Mouse (Mus musculus) heart, postnatal 0 days (tissue): ENCODE results near the gene Sfta2. TPM values are rescaled to one million over a fixed set of nuclear protein-coding genes. Genes with fewer than 3 reads are reported as not detected.

Experiments
- ATAC-seq: fragments of 200-750 bp; cut with Nextera tagmentation; 2 replicates; pipeline ENCODE4 v1.8.0; 2017; ENCODE audit warnings: low read depth, moderate number of reproducible peaks, moderate library complexity; ENCODE audit not compliant: insufficient read depth
- DNase-seq: peaks from one replicate; pipeline ENCODE4 v3.0.0-alpha.2; 2016; ENCODE audit warnings: low spot score
- H3K27ac ChIP-seq: fragments of 300-500 bp; sonication (generic); 2 replicates; pipeline ENCODE4 v1.5.1; 2014; ENCODE audit warnings: low read depth, mild to moderate bottlenecking
- H3K27me3 ChIP-seq: fragments of 300-500 bp; sonication (generic); 2 replicates; pipeline ENCODE4 v1.6.1; 2014; ENCODE audit warnings: low read length, mixed read lengths; ENCODE audit not compliant: control insufficient read depth, insufficient read depth
- H3K36me3 ChIP-seq: fragments of 300-500 bp; sonication (generic); replicated peaks from 2 replicates; pipeline ENCODE4 v1.6.1; 2014; ENCODE audit warnings: low read length, mixed read lengths; ENCODE audit not compliant: control insufficient read depth, insufficient read depth
- H3K4me1 ChIP-seq: fragments of 300-500 bp; sonication (generic); 2 replicates; pipeline ENCODE4 v1.6.1; 2014; ENCODE audit warnings: antibody characterized with exemption; ENCODE audit not compliant: control insufficient read depth, insufficient read depth
- H3K4me2 ChIP-seq: fragments of 300-500 bp; sonication (generic); 2 replicates; pipeline ENCODE4 v1.6.1; 2014; ENCODE audit warnings: low read depth, mild to moderate bottlenecking, low read length, moderate library complexity
- H3K4me3 ChIP-seq: fragments of 300-500 bp; sonication (generic); 2 replicates; pipeline ENCODE4 v1.5.1; 2014; ENCODE audit warnings: low read depth, low read length
- H3K9ac ChIP-seq: fragments of 300-500 bp; sonication (generic); replicated peaks from 2 replicates; pipeline ENCODE4 v1.6.1; 2014; ENCODE audit warnings: low read depth, low read length, mixed read lengths
- H3K9me3 ChIP-seq: fragments of 300-500 bp; sonication (generic); replicated peaks from 2 replicates; pipeline ENCODE4 v1.6.1; 2016; ENCODE audit warnings: low read length; ENCODE audit not compliant: control insufficient read depth
- CTCF ChIP-seq: IDR thresholded peaks from 2 replicates; pipeline ENCODE4 v1.5.1; 2016; ENCODE audit warnings: antibody characterized with exemption, control low read depth, low read depth
- EP300 ChIP-seq: IDR thresholded peaks from 2 replicates; pipeline ENCODE4 v1.6.1; 2016; ENCODE audit warnings: antibody characterized with exemption, low read depth
- WGBS: fragments of 180-500 bp; shearing (Covaris S2); extraction: QIAGEN DNeasy Blood & Tissue Kit; methylation state at CpG from one replicate; pipeline ENCODE4 v1.1.7; 2014; 5-methylcytosine and 5-hydroxymethylcytosine counted together
- polyA plus RNA-seq: library from polyadenylated mRNA; unstranded; fragments of >200 nt; fragmentation: Nextera tagmentation; extraction: Ambion mirVana; gene quantifications from 2 replicates; pipeline ENCODE4 v1.2.1, GENCODE M21; 2015
- total RNA-seq: library from RNA; depleted of rRNA; stranded (reverse); fragments of >200 nt; gene quantifications from 2 replicates; pipeline ENCODE4 v1.2.3, GENCODE M21; 2014; ENCODE audit warnings: low replicate concordance

Gene Sfta2
- total and polyA plus RNA-seq, 2 experiments from 2014 or later = not detected

DNA sequence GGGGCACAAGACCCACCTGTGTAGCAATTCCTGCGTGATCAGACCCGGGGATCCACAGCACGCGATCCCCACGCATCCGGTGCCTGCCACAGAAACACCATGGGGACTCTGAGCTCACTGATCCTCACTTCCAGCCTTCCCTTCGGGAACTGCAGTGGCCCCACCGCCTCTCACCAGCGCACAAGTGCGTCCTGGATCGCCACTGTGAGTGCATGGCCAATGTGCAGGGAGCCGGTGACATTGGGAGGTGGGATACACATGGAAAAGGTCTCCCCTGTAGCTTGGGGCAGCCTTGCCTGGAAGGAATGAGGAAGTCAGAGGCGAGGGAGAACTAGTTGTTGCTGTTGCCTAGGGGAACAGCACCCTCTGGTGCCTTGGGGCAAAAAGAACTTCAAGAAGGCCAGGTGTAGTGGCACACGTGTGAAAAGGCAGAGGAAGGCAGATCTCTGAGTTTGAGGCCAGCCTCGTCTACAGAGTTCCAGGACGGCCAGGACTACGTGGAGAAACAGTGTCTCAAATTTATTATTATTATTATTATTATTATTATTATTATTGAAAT lies 64.7 kb downstream of the Sfta2 start:
- no peak overlapping the region for H3K27ac ChIP-seq
- DNase-seq (peak; percentile 16), ATAC-seq (no peak)
- H3K9ac ChIP-seq = no peak overlapping the region
- 82% methylated on average over 17 of the region's 17 CpGs for WGBS
- H3K36me3 ChIP-seq = peaks cover 39% of the 10 kb centered on the region
- TF ChIP-seq EP300 = no peak
- peak; percentile 39 for TF ChIP-seq CTCF
- H3K9me3 ChIP-seq = no peaks in the 10 kb centered on the region
- no peak overlapping the region for H3K4me3 ChIP-seq
- H3K4me1 ChIP-seq = peaks cover 6% of the 10 kb centered on the region; the same call in 1 of the 2 replicates
- H3K27me3 ChIP-seq = no peaks in the 10 kb centered on the region
- H3K4me2 ChIP-seq = no peak overlapping the region

DNA sequence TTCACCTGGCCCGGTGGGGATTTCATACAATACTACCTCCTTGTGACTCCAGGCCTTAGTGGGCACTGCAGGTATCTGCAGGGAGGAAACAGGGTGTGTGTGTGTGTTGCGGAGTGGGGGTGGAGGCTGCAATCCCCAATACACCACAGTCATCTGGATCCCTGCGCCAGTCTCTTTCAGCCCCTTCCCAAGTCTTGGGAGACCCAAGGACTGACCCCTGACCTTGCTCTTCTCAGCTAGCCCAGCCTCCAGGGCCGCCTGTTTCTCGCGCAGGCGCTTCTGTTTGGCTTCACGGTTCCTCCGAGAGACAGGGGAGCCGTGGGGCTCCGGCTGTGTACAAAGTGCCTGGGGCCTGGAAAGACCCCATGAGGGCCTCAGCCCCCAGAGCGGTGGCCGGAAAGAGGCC lies 65.5 kb downstream of the Sfta2 start:
- no peaks in the 10 kb centered on the region for H3K27me3 ChIP-seq
- 3% methylated on average over 13 of the region's 13 CpGs for WGBS
- peak overlapping the region; percentile 87 for H3K4me2 ChIP-seq
- TF ChIP-seq CTCF (no peak), EP300 (no peak)
- H3K9me3 ChIP-seq = no peaks in the 10 kb centered on the region
- DNase-seq = no peak
- peak overlapping the region; percentile 73 for H3K27ac ChIP-seq
- H3K36me3 ChIP-seq = peaks cover 31% of the 10 kb centered on the region
- H3K9ac ChIP-seq = peak overlapping the region; percentile 74
- H3K4me3 ChIP-seq = peak overlapping the region; percentile 75
- peak; percentile 19; the same call in 1 of the 2 replicates for ATAC-seq
- H3K4me1 ChIP-seq = peaks cover 6% of the 10 kb centered on the region; the same call in 1 of the 2 replicates

GRCm38 (mm10) chr17:35667334-35668065 lies 66.2 kb downstream of the Sfta2 start, which contains the start of gene Vars2:
Gene Vars2 (minus strand): TSS chr17:35667592.
- peak within 1 kb of the TSS; percentile 87 for H3K4me2 ChIP-seq
- peak within 1 kb of the TSS; percentile 75 for H3K4me3 ChIP-seq
- H3K9ac ChIP-seq = peak within 1 kb of the TSS; percentile 74
- no peaks in the 10 kb centered on the region for H3K27me3 ChIP-seq
- WGBS = under 1% methylated on average over 60 of the region's 61 CpGs
- no peaks in the 10 kb centered on the region for H3K9me3 ChIP-seq
- peak; percentile 92 for DNase-seq
- peaks cover 29% of the 10 kb centered on the region for H3K36me3 ChIP-seq
- peaks cover 6% of the 10 kb centered on the region; the same call in 1 of the 2 replicates for H3K4me1 ChIP-seq
- peak within 1 kb of the TSS; percentile 73 for H3K27ac ChIP-seq
- 0 out of 2 replicates have a peak, but pooled peaks have one; percentile 3 for TF ChIP-seq CTCF
- no peak for TF ChIP-seq EP300
- ATAC-seq = peak; percentile 83

DNA sequence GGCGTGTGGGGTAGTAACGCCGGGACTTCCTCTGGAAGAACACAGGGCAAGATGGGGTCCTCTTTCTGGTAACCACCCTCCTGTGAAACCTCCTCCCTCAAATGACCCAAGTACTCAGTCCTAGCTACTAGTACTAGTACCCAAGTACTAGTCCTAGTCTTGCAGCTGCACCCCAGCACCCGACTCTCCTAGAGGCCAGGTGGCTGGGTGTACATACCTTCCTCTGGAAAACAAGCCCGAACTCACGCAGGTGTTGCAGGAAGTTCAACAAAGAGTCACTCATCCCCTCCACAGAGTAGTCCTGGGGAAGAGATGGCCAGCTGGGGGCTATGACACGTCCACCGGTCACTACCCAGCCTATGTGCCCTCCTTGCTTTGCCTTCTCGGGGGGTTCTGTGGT lies 68.4 kb downstream of the Sfta2 start:
- H3K36me3 ChIP-seq = 0 out of 2 replicates have a peak, but pooled peaks cover 10% of the 10 kb centered on the region
- ATAC-seq = no peak
- no peak for DNase-seq
- no peak overlapping the region for H3K9ac ChIP-seq
- H3K27ac ChIP-seq = no peak overlapping the region
- H3K4me2 ChIP-seq = no peak overlapping the region
- H3K4me1 ChIP-seq = peaks cover 6% of the 10 kb centered on the region; the same call in 1 of the 2 replicates
- no peak overlapping the region for H3K4me3 ChIP-seq
- WGBS = 82% methylated on average over 9 of the region's 9 CpGs
- no peaks in the 10 kb centered on the region for H3K27me3 ChIP-seq
- no peaks in the 10 kb centered on the region for H3K9me3 ChIP-seq
- TF ChIP-seq EP300 (no peak), CTCF (no peak)

DNA sequence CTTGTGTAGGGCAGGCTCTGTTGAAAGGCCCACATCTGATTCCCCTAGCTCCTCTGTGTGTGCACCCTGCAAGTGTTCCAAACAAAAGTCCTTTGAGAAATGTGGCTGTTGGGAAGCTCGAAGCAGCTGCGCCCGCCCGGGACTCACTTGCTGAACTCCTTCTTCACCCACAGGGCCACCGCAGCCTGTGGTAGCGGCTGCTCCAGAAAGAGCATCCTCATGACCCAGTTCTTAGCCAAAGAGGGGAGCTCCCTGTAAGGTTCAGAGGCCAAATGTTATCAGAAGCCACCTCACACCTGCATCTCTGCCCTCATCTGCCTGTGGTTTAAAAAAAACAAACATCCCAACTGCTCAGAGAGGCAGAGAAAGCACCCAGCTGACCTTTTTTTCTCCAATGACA lies 70.5 kb downstream of the Sfta2 start:
- 86% methylated on average over 6 of the region's 6 CpGs for WGBS
- Histone ChIP-seq H3K4me2 (no peak overlapping the region), H3K9ac (no peak overlapping the region), H3K36me3 (no peaks in the 10 kb centered on the region), H3K27ac (peak overlapping the region; percentile 36; the same call in 1 of the 2 replicates), H3K4me3 (no peak overlapping the region), H3K9me3 (no peaks in the 10 kb centered on the region), H3K27me3 (no peaks in the 10 kb centered on the region), H3K4me1 (peaks cover 2% of the 10 kb centered on the region; the same call in 1 of the 2 replicates)
- DNase-seq = no peak
- TF ChIP-seq EP300 (no peak), CTCF (no peak)
- ATAC-seq = no peak
